Mouse (Mus musculus): Measurements from ENCODE around the gene Brd3os. TPM values are rescaled to one million over a fixed set of nuclear protein-coding genes. Genes with fewer than 3 reads are reported as not detected.

Gene Brd3os
- polyA plus RNA-seq, 1 experiment from 2014 or later, result 1.5 TPM

DNA sequence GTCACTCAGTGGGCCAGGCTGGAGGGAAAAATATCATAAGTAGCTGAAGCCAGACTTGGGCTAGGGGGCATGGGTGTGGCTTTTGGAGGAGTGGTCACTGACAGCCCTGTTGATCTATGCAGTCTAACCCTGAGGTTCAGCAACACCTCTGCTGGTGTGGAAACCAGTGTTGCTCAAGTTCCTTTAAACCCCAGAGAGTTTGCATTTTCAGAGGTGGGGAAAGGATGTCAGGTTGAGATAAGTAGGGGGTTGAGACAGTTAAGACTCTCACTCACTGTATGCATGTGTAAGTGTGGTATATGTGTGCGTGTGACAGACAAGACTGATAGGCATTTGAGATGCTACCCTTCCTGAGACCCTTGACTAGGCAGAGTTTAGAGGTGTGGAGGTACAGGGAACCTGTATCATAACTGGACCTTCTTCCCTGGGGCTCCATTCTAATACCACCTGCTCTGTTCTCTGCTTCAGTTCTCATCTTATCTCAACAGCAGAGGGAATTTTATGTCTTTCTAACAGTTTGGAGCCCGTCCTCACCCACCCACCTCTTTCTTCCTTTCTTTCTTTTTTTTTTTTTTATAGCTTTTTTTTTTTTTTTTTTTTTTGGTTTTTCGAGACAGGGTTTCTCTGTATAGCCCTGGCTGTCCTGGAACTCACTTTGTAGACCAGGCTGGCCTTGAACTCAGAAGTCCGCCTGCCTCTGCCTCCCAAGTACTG lies 45.4 kb downstream of the Brd3os start:
- H3K27ac ChIP-seq (ENCODE audit: low read depth, low read length), result no peak overlapping the region
- no peaks in the 10 kb centered on the region for H3K4me1 ChIP-seq (replicated peaks; ENCODE audit: control insufficient read depth, insufficient read depth, low read length)
- no peak overlapping the region for H3K9ac ChIP-seq (ENCODE audit: low read depth, low read length)
- no peak overlapping the region for H3K4me3 ChIP-seq (ENCODE audit: low read depth, low read length)
- no peak overlapping the region for H3K4me2 ChIP-seq (replicated peaks; ENCODE audit: low read depth)
- H3K36me3 ChIP-seq (ENCODE audit: control insufficient read depth, insufficient read depth), result no peaks in the 10 kb centered on the region
- H3K9me3 ChIP-seq (ENCODE audit: control insufficient read depth), result no peaks in the 10 kb centered on the region
- H3K27me3 ChIP-seq (replicated peaks; ENCODE audit: control insufficient read depth, insufficient read depth, low read length), result no peaks in the 10 kb centered on the region
- 75% methylated on average over 3 of the region's 4 CpGs for WGBS
- no peak for ATAC-seq
- TF ChIP-seq CTCF (IDR thresholded peaks at IDR 0.05; ENCODE audit: low read depth), result no peak

DNA sequence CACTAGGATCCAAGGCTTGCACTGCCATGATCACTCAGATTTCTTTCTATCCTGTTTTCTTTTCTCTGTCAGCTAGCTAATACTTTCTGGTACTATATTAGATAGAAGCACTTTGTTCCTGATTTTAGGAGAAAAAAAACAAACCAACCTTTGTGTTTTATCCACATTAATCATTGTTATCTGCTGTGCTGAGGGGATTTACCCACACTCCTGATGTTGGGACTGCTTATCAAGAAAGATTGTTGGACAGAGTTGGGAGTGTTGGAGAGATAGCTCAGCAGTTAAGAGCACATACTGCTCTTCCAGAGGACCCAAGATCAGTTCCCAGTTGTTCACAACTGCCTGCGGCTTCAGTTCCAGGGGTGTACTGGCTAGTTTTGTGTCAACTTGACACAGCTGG lies 46.2 kb downstream of the Brd3os start:
- H3K9me3 ChIP-seq (ENCODE audit: control insufficient read depth), result no peaks in the 10 kb centered on the region
- no peak for ATAC-seq
- H3K27ac ChIP-seq (ENCODE audit: low read depth, low read length), result no peak overlapping the region
- 86% methylated on average over 1 of the region's 1 CpGs for WGBS
- no peaks in the 10 kb centered on the region for H3K27me3 ChIP-seq (replicated peaks; ENCODE audit: control insufficient read depth, insufficient read depth, low read length)
- no peak overlapping the region for H3K4me2 ChIP-seq (replicated peaks; ENCODE audit: low read depth)
- no peaks in the 10 kb centered on the region for H3K4me1 ChIP-seq (replicated peaks; ENCODE audit: control insufficient read depth, insufficient read depth, low read length)
- no peak overlapping the region for H3K4me3 ChIP-seq (ENCODE audit: low read depth, low read length)
- no peaks in the 10 kb centered on the region for H3K36me3 ChIP-seq (ENCODE audit: control insufficient read depth, insufficient read depth)
- TF ChIP-seq CTCF (IDR thresholded peaks at IDR 0.05; ENCODE audit: low read depth), result no peak
- H3K9ac ChIP-seq (ENCODE audit: low read depth, low read length), result no peak overlapping the region

DNA sequence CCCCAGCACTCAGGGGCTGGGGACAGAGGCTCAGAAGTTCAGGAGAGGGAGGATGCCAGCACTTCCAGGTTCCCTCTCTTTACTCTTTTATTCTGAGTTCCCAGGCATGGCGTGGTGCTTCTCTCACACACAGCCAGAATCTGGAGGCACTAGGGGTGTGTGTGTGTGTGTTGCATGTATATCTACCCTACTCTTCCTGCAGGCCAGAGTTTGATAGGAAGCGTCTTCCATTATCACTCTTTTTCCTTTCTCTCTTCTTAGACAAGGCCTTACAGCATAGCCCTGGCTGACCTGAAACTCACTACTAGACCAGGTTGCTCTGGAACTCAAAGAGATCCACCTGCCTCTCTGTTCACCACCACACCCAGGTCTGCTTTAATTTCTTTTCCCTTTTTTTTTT lies 48.8 kb downstream of the Brd3os start:
- Histone ChIP-seq H3K4me3 (ENCODE audit: low read depth, low read length) (no peak overlapping the region), H3K9me3 (ENCODE audit: control insufficient read depth) (peaks cover 4% of the 10 kb centered on the region; the same call in 1 of the 2 replicates), H3K27ac (ENCODE audit: low read depth, low read length) (no peak overlapping the region), H3K4me1 (replicated peaks; ENCODE audit: control insufficient read depth, insufficient read depth, low read length) (no peaks in the 10 kb centered on the region), H3K36me3 (ENCODE audit: control insufficient read depth, insufficient read depth) (no peaks in the 10 kb centered on the region), H3K27me3 (replicated peaks; ENCODE audit: control insufficient read depth, insufficient read depth, low read length) (no peaks in the 10 kb centered on the region), H3K9ac (ENCODE audit: low read depth, low read length) (no peak overlapping the region), H3K4me2 (replicated peaks; ENCODE audit: low read depth) (no peak overlapping the region)
- TF ChIP-seq CTCF (IDR thresholded peaks at IDR 0.05; ENCODE audit: low read depth), result no peak
- 93% methylated on average over 2 of the region's 2 CpGs for WGBS
- ATAC-seq, result no peak

Small RNAs within 50 kb of the gene (microRNA-seq; reads per million reads assigned to microRNA genes)
- gene Gm24049 (not detected), gene Mir7578 (not detected)

Other genes starting within 250 kb of the Brd3os start
- 3.1 and 3.2 TPM in 2 replicates for gene Sardh, start 194.0 kb upstream of the Brd3os start, polyA plus RNA-seq (2015; fragmentation: Nextera tagmentation; extraction: Ambion mirVana)
- 5.4 and 6.8 TPM in 2 replicates for gene Vav2, start 15.3 kb upstream of the Brd3os start, polyA plus RNA-seq (2015; fragmentation: Nextera tagmentation; extraction: Ambion mirVana)
- 49.8 and 50.2 TPM in 2 replicates for gene Brd3, start 65.3 kb downstream of the Brd3os start, polyA plus RNA-seq (2015; fragmentation: Nextera tagmentation; extraction: Ambion mirVana)
- 15.6 and 16.2 TPM in 2 replicates for gene Wdr5, start 72.8 kb downstream of the Brd3os start, polyA plus RNA-seq (2015; fragmentation: Nextera tagmentation; extraction: Ambion mirVana)
- gene Rxra, start 234.1 kb downstream of the Brd3os start, polyA plus RNA-seq (2015; fragmentation: Nextera tagmentation; extraction: Ambion mirVana), result 9.0 and 10.2 TPM in 2 replicates

Data from intestine, postnatal 0 days (tissue).